Mouse (Mus musculus): ENCODE data around the gene Sox18.

GRCm38 (mm10) chr2:181692304-181692703, 20.9 kb upstream of the Sox18 start:
- TF ChIP-seq CTCF (IDR thresholded peaks at IDR 0.05; ENCODE audit: control insufficient read depth, insufficient read depth, insufficient replicate concordance, low read depth, low read length) (no peak), POLR2A (IDR thresholded peaks at IDR 0.05; ENCODE audit: control insufficient read depth, low read depth, low read length) (no peak)

All from testis, adult 2 months (tissue).